ENCODE assay signal across 23 mouse cellular contexts in genomic region chr2:78972288-78973117, GRCm38 (mm10).
"Had no signal": no experiment of that assay in that cellular context is flagged by ENCODE, and none has a peak within 500 bp of the region (broad histone marks: within the 10 kb centered on the region; RNA-seq: fewer than 3 reads in every experiment).

No protein-coding gene starts in this region.

- H3K4me3 ChIP-seq: limb, embryonic 12.5 days; limb, embryonic 15.5 days; lung, embryonic 15.5 days; megakaryocyte, embryonic 14.5 days; midbrain, embryonic 10.5 days had no signal

- DNase-seq: kidney, adult 18-20 months; kidney, adult 9 months; kidney, postnatal 14 days; kidney, postnatal 4 days; left cerebral cortex, postnatal 4 days; lung, adult 18-20 months; lung, postnatal 10 days; lung, postnatal 36 days; midbrain, embryonic 14.5 days; right cerebral cortex, adult 18-20 months; right cerebral cortex, postnatal 14 days; right cerebral cortex, postnatal 4 days; spleen, adult 18-20 months; thymus, adult 2 months; thymus, postnatal 14 days; thymus, postnatal 4 days had no signal

- H3K4me1 ChIP-seq: limb, embryonic 12.5 days; limb, embryonic 15.5 days; megakaryocyte, embryonic 14.5 days; midbrain, embryonic 10.5 days had no signal

- H3K36me3 ChIP-seq: limb, embryonic 12.5 days; limb, embryonic 15.5 days; lung, embryonic 15.5 days; midbrain, embryonic 10.5 days had no signal

- H3K27me3 ChIP-seq: limb, embryonic 12.5 days; limb, embryonic 15.5 days; lung, embryonic 15.5 days; megakaryocyte, embryonic 14.5 days had no signal

- H3K27ac ChIP-seq: limb, embryonic 12.5 days; limb, embryonic 15.5 days; liver, embryonic 14.5 days; lung, embryonic 15.5 days; midbrain, embryonic 10.5 days; stomach, postnatal 0 days had no signal
